Mouse (Mus musculus): Measurements from ENCODE around the gene Emd. TPM values are rescaled to one million over a fixed set of nuclear protein-coding genes. Genes with fewer than 3 reads are reported as not detected.
"Not testable (repeated sequence)": the region's sequence is repeated elsewhere in the genome, so short reads cannot be mapped to it uniquely, and the experiment has no call there.

Emd gene
- 10 to 100 TPM; 33.5 to 39.5 (median 38.8) TPM for total RNA-seq (2022)

GRCm38 (mm10) chrX:74254153-74254887 lies at the start of gene Emd:
TSS of gene Emd (plus strand) at chrX:74254687.
- DNase-seq (ENCODE audit: low spot score in 2 of 2) = peak; percentile 66 to 92

GRCm38 (mm10) chrX:74218496-74218895 lies 36.0 kb upstream of the Emd start:
- no peak for DNase-seq (ENCODE audit: low spot score in 2 of 2)

- no peak for DNase-seq (ENCODE audit: low spot score in 2 of 2)
These were observed 35.0 kb upstream of the Emd start for GRCm38 (mm10) chrX:74219449-74219848.

GRCm38 (mm10) chrX:74220099-74220498 lies 34.4 kb upstream of the Emd start:
- not testable (repeated sequence) for DNase-seq (ENCODE audit: low spot score in 2 of 2)

- DNase-seq (ENCODE audit: low spot score in 2 of 2) = no peak
These were observed 24.4 kb upstream of the Emd start for GRCm38 (mm10) chrX:74230038-74230437.

GRCm38 (mm10) chrX:74233196-74233595 lies 21.3 kb upstream of the Emd start:
- DNase-seq (ENCODE audit: low spot score in 2 of 2) = no peak

GRCm38 (mm10) chrX:74240332-74240731 lies 14.2 kb upstream of the Emd start:
- DNase-seq (ENCODE audit: low spot score in 2 of 2) = no peak

GRCm38 (mm10) chrX:74243396-74243795 lies 11.1 kb upstream of the Emd start:
- DNase-seq (ENCODE audit: low spot score in 2 of 2) = no peak

GRCm38 (mm10) chrX:74243807-74244206 lies 10.7 kb upstream of the Emd start:
- DNase-seq (ENCODE audit: low spot score in 2 of 2) = no peak

GRCm38 (mm10) chrX:74244614-74245083 lies 9.8 kb upstream of the Emd start:
- no peak for DNase-seq (ENCODE audit: low spot score in 2 of 2)

- no peak for DNase-seq (ENCODE audit: low spot score in 2 of 2)
These were observed 9.4 kb upstream of the Emd start for GRCm38 (mm10) chrX:74245107-74245506.

GRCm38 (mm10) chrX:74245687-74246086 lies 8.8 kb upstream of the Emd start:
- DNase-seq (ENCODE audit: low spot score in 2 of 2) = peak; percentile 23 to 67

- peak; percentile 75 to 87 for DNase-seq (ENCODE audit: low spot score in 2 of 2)
These were observed 8.2 kb upstream of the Emd start for GRCm38 (mm10) chrX:74246213-74246681.

GRCm38 (mm10) chrX:74246693-74247092 lies 7.8 kb upstream of the Emd start:
- no peak for DNase-seq (ENCODE audit: low spot score in 2 of 2)

- no peak for DNase-seq (ENCODE audit: low spot score in 2 of 2)
These were observed 5.8 kb upstream of the Emd start for GRCm38 (mm10) chrX:74248651-74249050.

GRCm38 (mm10) chrX:74249615-74250014 lies 4.9 kb upstream of the Emd start, which contains the start of gene Flna:
TSS of gene Flna (minus strand) at chrX:74249820.
- DNase-seq (ENCODE audit: low spot score in 2 of 2) = peak; percentile 36 to 54

GRCm38 (mm10) chrX:74254888-74255565 lies 540 bp downstream of the Emd start:
- no peak for DNase-seq (ENCODE audit: low spot score in 2 of 2)

GRCm38 (mm10) chrX:74257746-74258145 lies 3.3 kb downstream of the Emd start:
- no peak for DNase-seq (ENCODE audit: low spot score in 2 of 2)

- no peak for DNase-seq (ENCODE audit: low spot score in 2 of 2)
These were observed 15.2 kb downstream of the Emd start for GRCm38 (mm10) chrX:74269736-74270061.

- peak; percentile 68 to 95 for DNase-seq (ENCODE audit: low spot score in 2 of 2)
These were observed 15.8 kb downstream of the Emd start, which contains the start of gene Rpl10 for GRCm38 (mm10) chrX:74270062-74270901. TSS of gene Rpl10 (plus strand) at chrX:74270812.

GRCm38 (mm10) chrX:74270902-74271551 lies 16.5 kb downstream of the Emd start:
- peak in 1 of 2 experiments; percentile 12 for DNase-seq (ENCODE audit: low spot score in 2 of 2)
